In the genomic region with DNA sequence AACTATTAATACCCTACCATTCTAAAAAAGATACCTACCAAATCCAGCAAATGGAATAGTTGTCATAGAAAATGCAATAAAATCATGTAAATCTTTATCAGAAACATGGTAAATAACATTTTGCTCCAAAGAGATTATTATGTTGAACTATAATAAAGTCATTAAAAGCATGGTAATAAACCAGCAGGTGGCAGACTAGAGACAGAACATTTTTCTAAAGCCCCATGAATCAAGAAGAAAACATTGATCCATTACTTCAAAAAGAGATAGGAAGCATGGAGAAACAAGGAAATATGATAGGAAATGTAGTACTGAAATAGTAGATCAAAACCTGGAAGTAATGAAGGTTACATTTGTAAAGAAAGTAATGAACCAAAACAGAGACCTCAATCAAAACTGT, we compare ENCODE assay signal across 19 mouse cellular contexts.
DNase-seq lines count a peak whose midpoint lies in the region; ATAC-seq and TF ChIP-seq lines count a peak whose summit lies in the region.
"Had no signal": no experiment of that assay in that cellular context is flagged by ENCODE, and none has a peak within 500 bp of the region (broad histone marks: within the 10 kb centered on the region; RNA-seq: fewer than 3 reads in every experiment).

No protein-coding gene starts in this region.

- no peaks in the 10 kb centered on the region for H3K9me3 ChIP-seq in intestine, postnatal 0 days (ENCODE audit: control insufficient read depth)
- H3K9me3 ChIP-seq in intestine, embryonic 15.5 days: no peaks in the 10 kb centered on the region
- H3K9me3 ChIP-seq in midbrain, postnatal 0 days (ENCODE audit: low read length): no peaks in the 10 kb centered on the region
- H3K9me3 ChIP-seq in midbrain, embryonic 16.5 days (replicated peaks; ENCODE audit: control insufficient read depth, low read length, poor library complexity, severe bottlenecking): no peaks in the 10 kb centered on the region
- H3K9me3 ChIP-seq: embryonic facial prominence, embryonic 13.5 days; forebrain, embryonic 13.5 days; heart, embryonic 10.5 days; limb, embryonic 15.5 days; midbrain, embryonic 12.5 days had no signal

- ATAC-seq in intestine, postnatal 0 days: no peak
- ATAC-seq in intestine, embryonic 15.5 days: no peak
- no peak for ATAC-seq in midbrain, postnatal 0 days (ENCODE audit: low FRiP score)
- ATAC-seq in midbrain, embryonic 16.5 days: no peak
- ATAC-seq: forebrain, embryonic 13.5 days; intestine, embryonic 16.5 days had no signal

- no peak overlapping the region for H3K4me3 ChIP-seq in intestine, postnatal 0 days (ENCODE audit: low read depth, low read length)
- H3K4me3 ChIP-seq in intestine, embryonic 15.5 days (replicated peaks): no peak overlapping the region
- no peak overlapping the region for H3K4me3 ChIP-seq in midbrain, postnatal 0 days (ENCODE audit: low read depth, low read length)
- H3K4me3 ChIP-seq in midbrain, embryonic 16.5 days (ENCODE audit: low read depth, low read length): no peak overlapping the region
- H3K4me3 ChIP-seq: embryonic facial prominence, embryonic 13.5 days; forebrain, embryonic 13.5 days; heart, embryonic 10.5 days; limb, embryonic 15.5 days; midbrain, embryonic 12.5 days had no signal

- peak; percentile 2 for DNase-seq in cerebellum, postnatal 14 days
- no peak for DNase-seq in cerebellum, postnatal 4 days (ENCODE audit: low spot score in 2 of 2)
- DNase-seq in midbrain, postnatal 0 days (ENCODE audit: low spot score): peak; percentile 5
- no peak for DNase-seq in spleen, adult 18-20 months
- DNase-seq in frontal cortex, postnatal 14 days (ENCODE audit: low spot score in 2 of 2): no peak
- DNase-seq: cerebellum, adult 11-12 months; gastrocnemius, postnatal 10 days; heart, postnatal 4 days; kidney, postnatal 4 days; lung, postnatal 10 days had no signal

- no peak overlapping the region for H3K4me2 ChIP-seq in intestine, postnatal 0 days (replicated peaks; ENCODE audit: low read depth)
- no peak overlapping the region for H3K4me2 ChIP-seq in intestine, embryonic 15.5 days (replicated peaks)
- no peak overlapping the region for H3K4me2 ChIP-seq in midbrain, postnatal 0 days (ENCODE audit: low read depth, low read length, poor library complexity, severe bottlenecking)
- no peak overlapping the region for H3K4me2 ChIP-seq in midbrain, embryonic 16.5 days (ENCODE audit: low read length)
- H3K4me2 ChIP-seq: embryonic facial prominence, embryonic 13.5 days; forebrain, embryonic 13.5 days; limb, embryonic 15.5 days; midbrain, embryonic 12.5 days had no signal

- no peak overlapping the region for H3K27ac ChIP-seq in intestine, postnatal 0 days (ENCODE audit: low read depth, low read length)
- no peak overlapping the region for H3K27ac ChIP-seq in intestine, embryonic 15.5 days
- H3K27ac ChIP-seq in midbrain, postnatal 0 days (ENCODE audit: low read depth, low read length): no peak overlapping the region
- H3K27ac ChIP-seq in midbrain, embryonic 16.5 days (ENCODE audit: low read length): no peak overlapping the region
- H3K27ac ChIP-seq: embryonic facial prominence, embryonic 13.5 days; forebrain, embryonic 13.5 days; heart, embryonic 10.5 days; limb, embryonic 15.5 days; midbrain, embryonic 12.5 days had no signal

- no peak overlapping the region for H3K9ac ChIP-seq in intestine, postnatal 0 days (ENCODE audit: low read depth, low read length)
- no peak overlapping the region for H3K9ac ChIP-seq in intestine, embryonic 15.5 days
- H3K9ac ChIP-seq in midbrain, postnatal 0 days (replicated peaks; ENCODE audit: low read length, poor library complexity, severe bottlenecking): no peak overlapping the region
- no peak overlapping the region for H3K9ac ChIP-seq in midbrain, embryonic 16.5 days (ENCODE audit: low read depth, low read length)
- H3K9ac ChIP-seq: embryonic facial prominence, embryonic 13.5 days; forebrain, embryonic 13.5 days; limb, embryonic 15.5 days; midbrain, embryonic 12.5 days had no signal

- H3K36me3 ChIP-seq in intestine, postnatal 0 days (ENCODE audit: control insufficient read depth, insufficient read depth): no peaks in the 10 kb centered on the region
- H3K36me3 ChIP-seq in intestine, embryonic 15.5 days: no peaks in the 10 kb centered on the region
- H3K36me3 ChIP-seq in midbrain, postnatal 0 days (ENCODE audit: insufficient read depth, low read length): no peaks in the 10 kb centered on the region
- no peaks in the 10 kb centered on the region for H3K36me3 ChIP-seq in midbrain, embryonic 16.5 days (ENCODE audit: control insufficient read depth, insufficient read depth, low read length)
- H3K36me3 ChIP-seq: embryonic facial prominence, embryonic 13.5 days; heart, embryonic 10.5 days; limb, embryonic 15.5 days; midbrain, embryonic 12.5 days had no signal

- no peaks in the 10 kb centered on the region for H3K4me1 ChIP-seq in intestine, postnatal 0 days (replicated peaks; ENCODE audit: control insufficient read depth, insufficient read depth, low read length)
- no peaks in the 10 kb centered on the region for H3K4me1 ChIP-seq in intestine, embryonic 15.5 days (replicated peaks)
- H3K4me1 ChIP-seq in midbrain, postnatal 0 days (ENCODE audit: insufficient read depth, low read length): no peaks in the 10 kb centered on the region
- H3K4me1 ChIP-seq in midbrain, embryonic 16.5 days (ENCODE audit: control insufficient read depth, insufficient read depth, low read length): no peaks in the 10 kb centered on the region
- H3K4me1 ChIP-seq: embryonic facial prominence, embryonic 13.5 days; forebrain, embryonic 13.5 days; heart, embryonic 10.5 days; limb, embryonic 15.5 days; midbrain, embryonic 12.5 days had no signal

- no peaks in the 10 kb centered on the region for H3K27me3 ChIP-seq in intestine, postnatal 0 days (replicated peaks; ENCODE audit: control insufficient read depth, insufficient read depth, low read length)
- H3K27me3 ChIP-seq in intestine, embryonic 15.5 days (replicated peaks): no peaks in the 10 kb centered on the region
- no peaks in the 10 kb centered on the region for H3K27me3 ChIP-seq in midbrain, postnatal 0 days (ENCODE audit: insufficient read depth, low read length)
- no peaks in the 10 kb centered on the region for H3K27me3 ChIP-seq in midbrain, embryonic 16.5 days (ENCODE audit: control insufficient read depth, insufficient read depth, low read depth, low read length)
- H3K27me3 ChIP-seq: embryonic facial prominence, embryonic 13.5 days; forebrain, embryonic 13.5 days; limb, embryonic 15.5 days; midbrain, embryonic 12.5 days had no signal

- peak; percentile 53 for TF ChIP-seq CTCF in intestine, postnatal 0 days (IDR thresholded peaks at IDR 0.05; ENCODE audit: low read depth)
- TF ChIP-seq CTCF in midbrain, postnatal 0 days (IDR thresholded peaks at IDR 0.05): no peak

Comparison
In these comparisons a context has a peak if more than half of its experiments do, and no peak if none do; other contexts are left out.
1. DNase-seq: peak in cerebellum, postnatal 14 days (2 of 2) and midbrain, postnatal 0 days (single experiment); none in cerebellum, postnatal 4 days (0 of 2), spleen, adult 18-20 months (0 of 2) and frontal cortex, postnatal 14 days (0 of 2).